Mouse (Mus musculus) thymus, adult 2 months (tissue): Measurements from ENCODE around the gene Odf3b.

Experiments used
- CTCF ChIP-seq: fragments of 200-500 bp; IDR thresholded peaks from 2 replicates; pipeline ENCODE4 v1.5.1; 2012; ENCODE audit warnings: mild to moderate bottlenecking, control low read depth, low read length, moderate library complexity, borderline replicate concordance; ENCODE audit not compliant: control insufficient read depth, poor library complexity, insufficient read depth; ENCODE audit errors: extremely low read depth
- POLR2A ChIP-seq: fragments of 200-500 bp; IDR thresholded peaks from 2 replicates; pipeline ENCODE4 v1.6.1; 2012; ENCODE audit warnings: mild to moderate bottlenecking, low read length, control low read depth, moderate library complexity; ENCODE audit not compliant: control insufficient read depth, poor library complexity, insufficient read depth; ENCODE audit errors: extremely low read depth

DNA sequence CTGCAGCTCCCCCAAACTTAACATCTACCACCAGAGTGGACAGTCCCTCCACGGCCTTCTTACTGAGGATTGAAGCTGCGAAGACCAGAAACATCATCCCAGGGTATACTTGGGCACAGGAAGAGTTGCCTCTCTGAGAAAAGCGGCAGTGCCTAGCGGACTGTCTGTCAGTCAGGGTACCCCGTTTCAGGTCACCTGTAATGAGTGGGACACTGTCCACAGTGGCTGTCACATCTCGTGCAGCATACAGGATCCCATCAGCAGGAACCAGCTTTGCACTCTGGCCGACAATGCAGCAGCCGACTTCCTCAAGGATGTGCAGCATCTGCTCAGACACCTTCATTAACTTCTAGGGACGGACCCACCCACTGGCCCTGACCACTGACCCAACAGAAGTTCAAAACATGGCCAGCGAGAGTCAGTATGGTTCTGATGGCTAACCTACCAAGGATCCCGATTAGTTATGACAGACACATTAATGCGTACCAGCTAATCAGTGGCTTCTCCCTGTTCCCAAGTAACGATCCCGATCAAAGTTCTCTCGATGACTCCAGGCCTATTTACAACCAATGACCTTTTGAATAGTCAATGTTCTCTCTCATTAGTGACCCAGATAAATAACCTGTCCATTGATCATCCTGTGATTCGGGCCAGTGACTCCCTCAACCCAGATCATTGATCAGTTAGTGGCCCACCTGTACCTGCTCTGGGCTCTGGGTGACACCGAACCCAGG lies 4.1 kb downstream of the Odf3b start:
- TF ChIP-seq CTCF (no peak), POLR2A (no peak)
